In genomic region chr3:89281579-89282290, GRCm38 (mm10) we compare ENCODE assay signal across 8 mouse cellular contexts. TPM values are rescaled to one million over a fixed set of nuclear protein-coding genes. Genes with fewer than 3 reads are reported as not detected.
DNase-seq lines count a peak whose midpoint lies in the region; ATAC-seq and TF ChIP-seq lines count a peak whose summit lies in the region.

No protein-coding gene starts in this region.

- DNase-seq in adipocyte (ENCODE audit: low spot score) = peak; percentile 90
- peak; percentile 80 to 83 for DNase-seq in gastrocnemius, postnatal 4 days (ENCODE audit: low spot score in 2 of 2)
- DNase-seq in limb, embryonic 11.5 days (ENCODE audit: low spot score) = peak; percentile 90
- peak; percentile 71 for DNase-seq in skeletal muscle tissue, adult 2 months (ENCODE audit: low read depth, low spot score)

- TF ChIP-seq CTCF in cortical plate, adult 2 months (IDR thresholded peaks at IDR 0.05; ENCODE audit: extremely low read depth, insufficient read depth, low read length) = peak; percentile 96

- H3K27me3 ChIP-seq in intestine, embryonic 15.5 days (replicated peaks) = no peaks in the 10 kb centered on the region
- 0 out of 2 replicates have a peak, but pooled peaks cover 6% of the 10 kb centered on the region for H3K27me3 ChIP-seq in limb, embryonic 11.5 days (ENCODE audit: control insufficient read depth, insufficient read depth, low read length)
- H3K27me3 ChIP-seq in midbrain, embryonic 12.5 days = peaks cover 70% of the 10 kb centered on the region

- H3K27ac ChIP-seq in cortical plate, adult 2 months (ENCODE audit: insufficient read depth, low read length) = no peak overlapping the region
- H3K27ac ChIP-seq in intestine, embryonic 15.5 days = peak overlapping the region; percentile 93
- peak overlapping the region; percentile 62; the same call in 1 of the 2 replicates for H3K27ac ChIP-seq in limb, embryonic 11.5 days (replicated peaks; ENCODE audit: low read depth, low read length)
- no peak overlapping the region for H3K27ac ChIP-seq in midbrain, embryonic 12.5 days (replicated peaks)

- 0 out of 2 replicates have a peak overlapping the region, but pooled peaks have one; percentile 72 for H3K9ac ChIP-seq in intestine, embryonic 15.5 days
- peak overlapping the region; percentile 56 for H3K9ac ChIP-seq in limb, embryonic 11.5 days (ENCODE audit: low read length)
- peak overlapping the region; percentile 48; the same call in 1 of the 2 replicates for H3K9ac ChIP-seq in midbrain, embryonic 12.5 days (replicated peaks)

- H3K9me3 ChIP-seq in intestine, embryonic 15.5 days = no peaks in the 10 kb centered on the region
- no peaks in the 10 kb centered on the region for H3K9me3 ChIP-seq in limb, embryonic 11.5 days (ENCODE audit: control insufficient read depth, low read length)
- H3K9me3 ChIP-seq in midbrain, embryonic 12.5 days = no peaks in the 10 kb centered on the region

- ATAC-seq in intestine, embryonic 15.5 days = no peak
- no peak for ATAC-seq in limb, embryonic 11.5 days (ENCODE audit: insufficient number of reproducible peaks, low FRiP score, low TSS enrichment, low read depth)
- no peak for ATAC-seq in midbrain, embryonic 12.5 days (ENCODE audit: low FRiP score, low read depth)
- no peak for ATAC-seq in erythroid progenitor cell, adult 5-6 weeks (replicated peaks; ENCODE audit: low FRiP score, poor library complexity, severe bottlenecking)

- no peak overlapping the region; the same call in 1 of the 2 replicates for H3K4me3 ChIP-seq in cortical plate, adult 2 months (ENCODE audit: insufficient read depth, low read length)
- H3K4me3 ChIP-seq in intestine, embryonic 15.5 days (replicated peaks) = peak overlapping the region; percentile 55
- peak overlapping the region; percentile 57 for H3K4me3 ChIP-seq in limb, embryonic 11.5 days (ENCODE audit: low read depth, low read length)
- H3K4me3 ChIP-seq in midbrain, embryonic 12.5 days = peak overlapping the region; percentile 45

- H3K36me3 ChIP-seq in intestine, embryonic 15.5 days = no peaks in the 10 kb centered on the region
- H3K36me3 ChIP-seq in limb, embryonic 11.5 days (ENCODE audit: control insufficient read depth, insufficient read depth, low read length) = no peaks in the 10 kb centered on the region
- no peaks in the 10 kb centered on the region for H3K36me3 ChIP-seq in midbrain, embryonic 12.5 days

- peak overlapping the region; percentile 96 for H3K4me2 ChIP-seq in intestine, embryonic 15.5 days (replicated peaks)
- H3K4me2 ChIP-seq in limb, embryonic 11.5 days (ENCODE audit: low read depth, severe bottlenecking) = peak overlapping the region; percentile 95
- peak overlapping the region; percentile 74 for H3K4me2 ChIP-seq in midbrain, embryonic 12.5 days (replicated peaks)

- TF ChIP-seq POLR2A in cortical plate, adult 2 months (IDR thresholded peaks at IDR 0.05; ENCODE audit: extremely low read depth, insufficient read depth, low read length) = no peak

- peaks cover 2% of the 10 kb centered on the region; the same call in 1 of the 2 replicates for H3K4me1 ChIP-seq in cortical plate, adult 2 months (ENCODE audit: control insufficient read depth, insufficient read depth, low read length)
- peaks cover 43% of the 10 kb centered on the region for H3K4me1 ChIP-seq in intestine, embryonic 15.5 days (replicated peaks)
- peaks cover 40% of the 10 kb centered on the region for H3K4me1 ChIP-seq in limb, embryonic 11.5 days (ENCODE audit: control insufficient read depth, insufficient read depth, low read length)
- H3K4me1 ChIP-seq in midbrain, embryonic 12.5 days = peaks cover 41% of the 10 kb centered on the region

- WGBS in intestine, embryonic 15.5 days = 12% methylated on average over 20 of the region's 20 CpGs
- WGBS in limb, embryonic 11.5 days = 11% methylated on average over 20 of the region's 20 CpGs
- 12% methylated on average over 20 of the region's 20 CpGs for WGBS in midbrain, embryonic 12.5 days

RNA-seq across cellular contexts. Expression of gene Efna1, which starts 0.8 kb away (rescaled TPM):
- polyA plus RNA-seq in cortical plate, adult 2 months (2012; rRNA removed) = 11.7 and 12.7 TPM in 2 replicates
- 10 to 100 TPM; 20.4 to 21.8 TPM for total RNA-seq in gastrocnemius, postnatal 4 days (2021)
- 57.9 and 58.5 TPM in 2 replicates for polyA plus RNA-seq in intestine, embryonic 15.5 days (2015; fragmentation: Nextera tagmentation; extraction: Ambion mirVana)
- 42.4 and 47.7 TPM in 2 replicates for polyA plus RNA-seq in limb, embryonic 11.5 days (2014; fragmentation: Nextera tagmentation; extraction: Ambion mirVana)
- 9.5 and 11.0 TPM in 2 replicates for polyA plus RNA-seq in midbrain, embryonic 12.5 days (2016; fragmentation: Nextera tagmentation; extraction: Ambion mirVana)
- not detected in 2 replicates for total RNA-seq in erythroid progenitor cell, adult 5-6 weeks (2015; ENCODE audit: low replicate concordance)
- total RNA-seq in erythroid progenitor cell, adult 5-6 weeks (2017; ENCODE audit: low replicate concordance) = not detected in 2 replicates

RNA-seq across cellular contexts. Expression of gene Slc50a1, which starts 11.4 kb away (rescaled TPM):
- polyA plus RNA-seq in cortical plate, adult 2 months (2012; rRNA removed) = 106 and 114 TPM in 2 replicates
- total RNA-seq in gastrocnemius, postnatal 4 days (2021) = 10 to 100 TPM; 31.7 to 37.7 TPM
- polyA plus RNA-seq in intestine, embryonic 15.5 days (2015; fragmentation: Nextera tagmentation; extraction: Ambion mirVana) = 60.6 and 63.9 TPM in 2 replicates
- polyA plus RNA-seq in limb, embryonic 11.5 days (2014; fragmentation: Nextera tagmentation; extraction: Ambion mirVana) = 46.4 and 47.2 TPM in 2 replicates
- polyA plus RNA-seq in midbrain, embryonic 12.5 days (2016; fragmentation: Nextera tagmentation; extraction: Ambion mirVana) = 38.1 and 39.6 TPM in 2 replicates
- 17.7 and 35.6 TPM in 2 replicates for total RNA-seq in erythroid progenitor cell, adult 5-6 weeks (2015; ENCODE audit: low replicate concordance)
- 3.7 and 9.7 TPM in 2 replicates for total RNA-seq in erythroid progenitor cell, adult 5-6 weeks (2017; ENCODE audit: low replicate concordance)

RNA-seq across cellular contexts. Expression of gene Dpm3, which starts 22.6 kb away (rescaled TPM):
- polyA plus RNA-seq in cortical plate, adult 2 months (2012; rRNA removed) = 150 and 156 TPM in 2 replicates
- total RNA-seq in gastrocnemius, postnatal 4 days (2021) = 10 to 100 TPM; 61.2 to 62.8 TPM
- 131 and 134 TPM in 2 replicates for polyA plus RNA-seq in intestine, embryonic 15.5 days (2015; fragmentation: Nextera tagmentation; extraction: Ambion mirVana)
- 93.3 and 106 TPM in 2 replicates for polyA plus RNA-seq in limb, embryonic 11.5 days (2014; fragmentation: Nextera tagmentation; extraction: Ambion mirVana)
- polyA plus RNA-seq in midbrain, embryonic 12.5 days (2016; fragmentation: Nextera tagmentation; extraction: Ambion mirVana) = 72.2 and 76.1 TPM in 2 replicates
- 16.8 and 18.4 TPM in 2 replicates for total RNA-seq in erythroid progenitor cell, adult 5-6 weeks (2015; ENCODE audit: low replicate concordance)
- 8.3 TPM in 1 of 2 replicates, not detected in the other for total RNA-seq in erythroid progenitor cell, adult 5-6 weeks (2017; ENCODE audit: low replicate concordance)

RNA-seq across cellular contexts. Expression of gene Trim46, which starts 35.6 kb away (rescaled TPM):
- 87.2 and 91.0 TPM in 2 replicates for polyA plus RNA-seq in cortical plate, adult 2 months (2012; rRNA removed)
- under 1 TPM; 0.73 to 0.83 TPM for total RNA-seq in gastrocnemius, postnatal 4 days (2021)
- 2.9 and 4.1 TPM in 2 replicates for polyA plus RNA-seq in intestine, embryonic 15.5 days (2015; fragmentation: Nextera tagmentation; extraction: Ambion mirVana)
- polyA plus RNA-seq in limb, embryonic 11.5 days (2014; fragmentation: Nextera tagmentation; extraction: Ambion mirVana) = 4.0 and 5.5 TPM in 2 replicates
- 25.1 and 25.5 TPM in 2 replicates for polyA plus RNA-seq in midbrain, embryonic 12.5 days (2016; fragmentation: Nextera tagmentation; extraction: Ambion mirVana)
- total RNA-seq in erythroid progenitor cell, adult 5-6 weeks (2015; ENCODE audit: low replicate concordance) = 1.3 TPM in 1 of 2 replicates, not detected in the other
- total RNA-seq in erythroid progenitor cell, adult 5-6 weeks (2017; ENCODE audit: low replicate concordance) = not detected in 2 replicates

RNA-seq across cellular contexts. Expression of gene Krtcap2, which starts 36.0 kb away (rescaled TPM):
- 58.2 and 61.9 TPM in 2 replicates for polyA plus RNA-seq in cortical plate, adult 2 months (2012; rRNA removed)
- 100 to 1,000 TPM in 1 of 2 experiments, 10 to 100 TPM in 1; 99.9 to 117 TPM for total RNA-seq in gastrocnemius, postnatal 4 days (2021)
- polyA plus RNA-seq in intestine, embryonic 15.5 days (2015; fragmentation: Nextera tagmentation; extraction: Ambion mirVana) = 348 and 351 TPM in 2 replicates
- polyA plus RNA-seq in limb, embryonic 11.5 days (2014; fragmentation: Nextera tagmentation; extraction: Ambion mirVana) = 272 and 295 TPM in 2 replicates
- 253 and 255 TPM in 2 replicates for polyA plus RNA-seq in midbrain, embryonic 12.5 days (2016; fragmentation: Nextera tagmentation; extraction: Ambion mirVana)
- 39.0 and 64.2 TPM in 2 replicates for total RNA-seq in erythroid progenitor cell, adult 5-6 weeks (2015; ENCODE audit: low replicate concordance)
- total RNA-seq in erythroid progenitor cell, adult 5-6 weeks (2017; ENCODE audit: low replicate concordance) = 7.2 and 29.1 TPM in 2 replicates

Comparison
In these comparisons a context has a peak if more than half of its experiments do, and no peak if none do; other contexts are left out.
1. H3K27ac ChIP-seq: peak in intestine, embryonic 15.5 days (single experiment) and limb, embryonic 11.5 days (single experiment); none in cortical plate, adult 2 months (single experiment) and midbrain, embryonic 12.5 days (single experiment).
2. Peak in every context shown above with its lines, with median percentiles within 50 percentile points of each other: DNase-seq, H3K4me2 ChIP-seq and H3K9ac ChIP-seq.